Mouse (Mus musculus) left cerebral cortex, adult 2 months (tissue): ENCODE measurements around the gene Lce1f. TPM values are rescaled to one million over a fixed set of nuclear protein-coding genes. Genes with fewer than 3 reads are reported as not detected.

Source experiments
- DNase-seq, 2 experiments: peaks; one replicate each; pipeline ENCODE4 v3.0.0; 2021 to 2022; ENCODE audit warnings: low spot score in 2 of 2, mixed read lengths in 1 of 2; ENCODE audit errors: extremely low spot score in 1 of 2
- H3K27ac ChIP-seq: fragments of 200-600 bp; 2 replicates; pipeline ENCODE4 v1.8.1; 2022
- H3K4me3 ChIP-seq: fragments of 200-600 bp; 2 replicates; pipeline ENCODE4 v1.8.1; 2022
- CTCF ChIP-seq: fragments of 200-600 bp; IDR thresholded peaks from 2 replicates; pipeline ENCODE4 v1.8.1; 2022; ENCODE audit warnings: antibody characterized with exemption, mild to moderate bottlenecking, moderate library complexity
- intact Hi-C: fragments of 180-260 bp; cut with DNase I; formaldehyde crosslinking; loops from one replicate; pipeline ENCODE4 v1.15.1; 2025
- total RNA-seq, 2 experiments: library from RNA; stranded (reverse); gene quantifications; 2 replicates each; pipeline ENCODE4 v1.2.3; 2021

The Lce1f gene
- total RNA-seq, 2 experiments from 2014 or later: not detected

DNA sequence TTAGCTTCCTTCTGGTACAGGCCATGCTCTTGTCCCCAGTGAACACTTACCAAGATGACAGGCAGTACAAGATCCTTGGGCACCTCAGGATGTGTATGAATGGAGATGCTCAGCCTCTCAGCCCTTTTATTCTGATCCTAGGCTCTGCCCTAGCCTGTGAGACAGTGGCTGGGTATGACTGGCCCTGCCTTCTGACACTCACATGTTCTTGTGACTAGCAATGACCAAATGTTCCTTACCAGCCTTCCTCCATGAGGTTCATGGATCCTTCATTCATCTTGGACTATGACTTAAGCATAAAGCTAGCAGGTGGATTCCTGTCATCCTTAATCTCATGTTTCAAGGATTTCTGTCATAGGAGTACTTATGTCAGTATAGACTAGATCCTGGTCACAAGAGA, 49.9 kb downstream of the Lce1f start, which contains the start of gene Lce1a2:
TSS of gene Lce1a2 (minus strand) at position 101 of the 400 bp plus-strand sequence.
- intact Hi-C loops: no loop called here

More for the DNA sequence above, 49.9 kb downstream of the Lce1f start, which contains the start of gene Lce1a2:
- TF ChIP-seq CTCF: no peak
- Histone ChIP-seq H3K4me3 (no peak within 1 kb of the TSS), H3K27ac (no peak within 1 kb of the TSS)
- DNase-seq: no peak

Other genes with a start within 250 kb of the Lce1f start
- gene Sprr1a, start 234.5 kb downstream of the Lce1f start, total RNA-seq: not detected
- gene Sprr4, start 219.9 kb downstream of the Lce1f start, total RNA-seq: not detected
- gene 2310046K23Rik, start 185.8 kb downstream of the Lce1f start, total RNA-seq: not detected
- gene Ivl, start 146.6 kb downstream of the Lce1f start, total RNA-seq: not detected
- not detected for gene Smcp, start 131.4 kb downstream of the Lce1f start, total RNA-seq
- not detected for gene 2210017I01Rik, start 112.9 kb downstream of the Lce1f start, total RNA-seq
- gene Lce6a, start 98.7 kb downstream of the Lce1f start, total RNA-seq: not detected
- gene Lce1a1, start 72.0 kb downstream of the Lce1f start, total RNA-seq: not detected
- not detected for gene Lce1b, start 63.4 kb downstream of the Lce1f start, total RNA-seq
- not detected for gene Lce1a2, start 50.0 kb downstream of the Lce1f start, total RNA-seq
- not detected for gene Lce1c, start 41.1 kb downstream of the Lce1f start, total RNA-seq
- gene Lce1d, start 33.1 kb downstream of the Lce1f start, total RNA-seq: not detected
- not detected for gene Lce1e, start 11.3 kb downstream of the Lce1f start, total RNA-seq
- gene Gm38119, start 18.7 kb upstream of the Lce1f start, total RNA-seq: not detected
- not detected for gene Lce1g, start 32.0 kb upstream of the Lce1f start, total RNA-seq
- not detected for gene Lce1h, start 44.7 kb upstream of the Lce1f start, total RNA-seq
- gene Lce1i, start 58.5 kb upstream of the Lce1f start, total RNA-seq: not detected
- not detected for gene Lce1j, start 70.2 kb upstream of the Lce1f start, total RNA-seq
- gene Lce1k, start 87.5 kb upstream of the Lce1f start, total RNA-seq: not detected
- gene Kprp, start 106.9 kb upstream of the Lce1f start, total RNA-seq: not detected
- gene Lce1l, start 130.9 kb upstream of the Lce1f start, total RNA-seq: not detected
- not detected for gene 2310050C09Rik, start 149.9 kb upstream of the Lce1f start, total RNA-seq
- not detected for gene Lce3a, start 205.9 kb upstream of the Lce1f start, total RNA-seq
- gene Lce3b, start 212.6 kb upstream of the Lce1f start, total RNA-seq: not detected
- not detected for gene Lce3c, start 224.1 kb upstream of the Lce1f start, total RNA-seq
- not detected for gene Lce3d, start 237.0 kb upstream of the Lce1f start, total RNA-seq
- gene Lce3e, start 246.7 kb upstream of the Lce1f start, total RNA-seq: not detected